Mouse (Mus musculus) heart, embryonic 16.5 days (tissue): ENCODE results near the gene Dhcr24. TPM values are rescaled to one million over a fixed set of nuclear protein-coding genes. Genes with fewer than 3 reads are reported as not detected.

Source experiments
- ATAC-seq: fragments of 200-750 bp; cut with Nextera tagmentation; replicated peaks from 2 replicates; pipeline ENCODE4 v1.8.0; 2017; ENCODE audit warnings: moderate number of reproducible peaks; ENCODE audit not compliant: insufficient read depth, low FRiP score; ENCODE audit errors: extremely low read depth
- H3K27ac ChIP-seq: fragments of 300-500 bp; sonication (generic); 2 replicates; pipeline ENCODE4 v1.5.1; 2014; ENCODE audit warnings: mild to moderate bottlenecking, low read length, control low read depth, moderate library complexity
- H3K27me3 ChIP-seq: fragments of 300-500 bp; sonication (generic); 2 replicates; pipeline ENCODE4 v1.6.1; 2014; ENCODE audit warnings: low read length, mixed read lengths; ENCODE audit not compliant: control insufficient read depth, insufficient read depth
- H3K36me3 ChIP-seq: fragments of 300-500 bp; sonication (generic); 2 replicates; pipeline ENCODE4 v1.6.1; 2014; ENCODE audit not compliant: control insufficient read depth, insufficient read depth
- H3K4me1 ChIP-seq: fragments of 300-500 bp; sonication (generic); 2 replicates; pipeline ENCODE4 v1.6.1; 2014; ENCODE audit warnings: low read length, mixed read lengths; ENCODE audit not compliant: control insufficient read depth, insufficient read depth
- H3K4me2 ChIP-seq: fragments of 300-500 bp; sonication (generic); 2 replicates; pipeline ENCODE4 v1.6.1; 2014; ENCODE audit warnings: low read depth, mild to moderate bottlenecking, control low read depth, low read length
- H3K4me3 ChIP-seq: fragments of 300-500 bp; sonication (generic); 2 replicates; pipeline ENCODE4 v1.5.1; 2014; ENCODE audit warnings: mild to moderate bottlenecking, control low read depth, low read length
- H3K9ac ChIP-seq: fragments of 300-500 bp; sonication (generic); 2 replicates; pipeline ENCODE4 v1.6.1; 2014; ENCODE audit warnings: low read length, control low read depth
- H3K9me3 ChIP-seq: fragments of 300-500 bp; sonication (generic); replicated peaks from 2 replicates; pipeline ENCODE4 v1.6.1; 2016; ENCODE audit warnings: low read length; ENCODE audit not compliant: control insufficient read depth
- WGBS: fragments of 180-500 bp; shearing (Covaris S2); extraction: QIAGEN DNeasy Blood & Tissue Kit; methylation state at CpG from one replicate; pipeline ENCODE4 v1.1.7; 2014; 5-methylcytosine and 5-hydroxymethylcytosine counted together
- polyA plus RNA-seq: library from polyadenylated mRNA; unstranded; fragments of >200 nt; fragmentation: Nextera tagmentation; extraction: Ambion mirVana; gene quantifications from 2 replicates; pipeline ENCODE4 v1.2.1, GENCODE M21; 2015

The Dhcr24 gene
- polyA plus RNA-seq, 1 experiment from 2014 or later, result 1.9 TPM

- no peaks in the 10 kb centered on the region for H3K36me3 ChIP-seq
- H3K9ac ChIP-seq, result no peak overlapping the region
- H3K4me3 ChIP-seq, result no peak overlapping the region
- no peaks in the 10 kb centered on the region for H3K4me1 ChIP-seq
- WGBS, result 25% methylated on average over 28 of the region's 28 CpGs
- H3K27ac ChIP-seq, result no peak overlapping the region
- H3K27me3 ChIP-seq, result peaks cover 64% of the 10 kb centered on the region
- no peak overlapping the region; the same call in 1 of the 2 replicates for H3K4me2 ChIP-seq
- H3K9me3 ChIP-seq, result no peaks in the 10 kb centered on the region
- no peak for ATAC-seq
Measured at GRCm38 (mm10) chr4:106622712-106623111, 61.9 kb downstream of the Dhcr24 start.

- no peaks in the 10 kb centered on the region for H3K4me1 ChIP-seq
- no peak overlapping the region for H3K9ac ChIP-seq
- peaks cover 69% of the 10 kb centered on the region for H3K27me3 ChIP-seq
- H3K4me2 ChIP-seq, result no peak overlapping the region
- no peak overlapping the region for H3K4me3 ChIP-seq
- WGBS, result 84% methylated on average over 10 of the region's 10 CpGs
- no peaks in the 10 kb centered on the region for H3K9me3 ChIP-seq
- no peak overlapping the region for H3K27ac ChIP-seq
- no peak for ATAC-seq
- no peaks in the 10 kb centered on the region for H3K36me3 ChIP-seq
Measured at GRCm38 (mm10) chr4:106624271-106624670, 63.4 kb downstream of the Dhcr24 start.

DNA sequence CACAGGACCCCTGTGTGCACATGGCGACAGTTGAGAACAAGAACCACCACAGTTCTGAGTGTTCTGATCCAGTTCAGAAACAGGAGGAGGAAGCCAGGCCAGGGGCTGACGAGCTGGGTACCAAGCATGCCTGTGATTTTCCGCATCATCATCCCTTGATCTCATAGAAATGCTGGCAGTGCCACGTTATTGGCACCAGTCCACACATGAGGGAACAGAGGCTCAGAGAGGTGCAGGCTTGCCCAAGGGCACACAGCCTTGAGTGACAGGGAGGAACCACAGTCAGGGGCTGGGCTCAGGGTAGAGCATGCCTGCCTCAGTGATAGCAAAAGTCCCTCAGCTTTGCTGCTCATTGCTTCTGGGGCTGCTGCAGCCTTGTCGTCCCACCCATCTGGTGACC, 67.0 kb downstream of the Dhcr24 start:
- Histone ChIP-seq H3K9me3 (no peaks in the 10 kb centered on the region), H3K9ac (no peak overlapping the region), H3K36me3 (no peaks in the 10 kb centered on the region), H3K27me3 (peaks cover 46% of the 10 kb centered on the region), H3K4me2 (no peak overlapping the region), H3K27ac (no peak overlapping the region), H3K4me3 (no peak overlapping the region), H3K4me1 (0 out of 2 replicates have a peak, but pooled peaks cover 2% of the 10 kb centered on the region)
- 75% methylated on average over 5 of the region's 5 CpGs for WGBS
- no peak for ATAC-seq

GRCm38 (mm10) chr4:106628650-106629360, 68.0 kb downstream of the Dhcr24 start:
- Histone ChIP-seq H3K9me3 (no peaks in the 10 kb centered on the region), H3K9ac (no peak overlapping the region), H3K4me1 (0 out of 2 replicates have a peak, but pooled peaks cover 2% of the 10 kb centered on the region), H3K4me3 (no peak overlapping the region), H3K4me2 (no peak overlapping the region), H3K36me3 (no peaks in the 10 kb centered on the region), H3K27ac (no peak overlapping the region), H3K27me3 (peaks cover 39% of the 10 kb centered on the region)
- ATAC-seq, result no peak
- 29% methylated on average over 9 of the region's 9 CpGs for WGBS

DNA sequence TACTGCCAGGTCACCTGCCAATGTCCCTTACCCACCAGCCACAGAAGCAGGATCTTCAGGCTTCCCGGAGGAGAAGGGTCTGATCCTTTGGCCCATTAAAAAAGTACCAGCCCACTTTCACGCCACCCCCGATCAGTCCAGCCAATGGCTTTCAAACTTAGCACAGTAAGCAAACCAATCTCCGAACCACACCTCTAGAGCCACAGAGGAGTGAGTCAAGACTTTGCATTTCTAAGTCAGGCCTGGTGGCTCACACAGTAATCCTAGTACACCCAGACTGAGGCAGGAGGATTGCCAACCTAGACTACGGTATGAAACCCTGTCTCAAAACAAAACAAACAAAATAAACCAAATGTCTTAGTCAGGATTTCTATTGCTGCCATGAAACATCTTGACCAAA, 68.5 kb downstream of the Dhcr24 start:
- H3K27me3 ChIP-seq, result peaks cover 35% of the 10 kb centered on the region
- no peak for ATAC-seq

GRCm38 (mm10) chr4:106630333-106631220, 69.7 kb downstream of the Dhcr24 start:
- Histone ChIP-seq H3K36me3 (no peaks in the 10 kb centered on the region), H3K4me1 (0 out of 2 replicates have a peak, but pooled peaks cover 2% of the 10 kb centered on the region), H3K4me3 (no peak overlapping the region), H3K27me3 (peaks cover 25% of the 10 kb centered on the region), H3K27ac (no peak overlapping the region), H3K9me3 (no peaks in the 10 kb centered on the region), H3K9ac (no peak overlapping the region), H3K4me2 (no peak overlapping the region)
- WGBS, result 26% methylated on average over 14 of the region's 14 CpGs
- ATAC-seq, result no peak; the same call in 1 of the 2 replicates

More for the DNA sequence above, 68.5 kb downstream of the Dhcr24 start:
- Histone ChIP-seq H3K4me2 (no peak overlapping the region), H3K4me1 (0 out of 2 replicates have a peak, but pooled peaks cover 2% of the 10 kb centered on the region), H3K4me3 (no peak overlapping the region), H3K9ac (no peak overlapping the region), H3K27ac (no peak overlapping the region), H3K9me3 (no peaks in the 10 kb centered on the region), H3K36me3 (no peaks in the 10 kb centered on the region)
- 61% methylated on average over 5 of the region's 5 CpGs for WGBS

DNA sequence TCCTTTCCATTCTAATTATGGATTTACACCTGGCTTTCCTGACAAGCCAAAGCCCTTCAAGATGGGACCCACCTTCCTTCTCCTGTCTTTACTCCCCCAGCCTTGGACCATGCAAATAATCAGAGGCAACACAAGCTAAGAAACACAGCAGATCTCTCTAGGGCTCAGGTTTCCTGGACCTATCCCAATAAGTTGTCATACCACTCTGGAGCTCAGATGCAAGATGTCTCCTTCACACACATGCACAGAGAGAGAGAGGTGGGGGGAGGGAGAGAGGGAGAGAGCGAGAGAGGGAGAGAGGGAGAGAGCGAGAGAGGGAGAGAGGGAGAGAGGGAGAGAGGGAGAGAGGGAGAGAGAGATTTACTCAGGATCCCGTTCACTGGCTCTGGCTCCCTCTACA, 71.5 kb downstream of the Dhcr24 start:
- WGBS, result 54% methylated on average over 1 of the region's 3 CpGs
- Histone ChIP-seq H3K27ac (no peak overlapping the region), H3K4me2 (no peak overlapping the region), H3K4me3 (no peak overlapping the region), H3K36me3 (no peaks in the 10 kb centered on the region), H3K4me1 (0 out of 2 replicates have a peak, but pooled peaks cover 2% of the 10 kb centered on the region), H3K9me3 (no peaks in the 10 kb centered on the region), H3K9ac (no peak overlapping the region), H3K27me3 (peaks cover 20% of the 10 kb centered on the region)
- no peak for ATAC-seq

DNA sequence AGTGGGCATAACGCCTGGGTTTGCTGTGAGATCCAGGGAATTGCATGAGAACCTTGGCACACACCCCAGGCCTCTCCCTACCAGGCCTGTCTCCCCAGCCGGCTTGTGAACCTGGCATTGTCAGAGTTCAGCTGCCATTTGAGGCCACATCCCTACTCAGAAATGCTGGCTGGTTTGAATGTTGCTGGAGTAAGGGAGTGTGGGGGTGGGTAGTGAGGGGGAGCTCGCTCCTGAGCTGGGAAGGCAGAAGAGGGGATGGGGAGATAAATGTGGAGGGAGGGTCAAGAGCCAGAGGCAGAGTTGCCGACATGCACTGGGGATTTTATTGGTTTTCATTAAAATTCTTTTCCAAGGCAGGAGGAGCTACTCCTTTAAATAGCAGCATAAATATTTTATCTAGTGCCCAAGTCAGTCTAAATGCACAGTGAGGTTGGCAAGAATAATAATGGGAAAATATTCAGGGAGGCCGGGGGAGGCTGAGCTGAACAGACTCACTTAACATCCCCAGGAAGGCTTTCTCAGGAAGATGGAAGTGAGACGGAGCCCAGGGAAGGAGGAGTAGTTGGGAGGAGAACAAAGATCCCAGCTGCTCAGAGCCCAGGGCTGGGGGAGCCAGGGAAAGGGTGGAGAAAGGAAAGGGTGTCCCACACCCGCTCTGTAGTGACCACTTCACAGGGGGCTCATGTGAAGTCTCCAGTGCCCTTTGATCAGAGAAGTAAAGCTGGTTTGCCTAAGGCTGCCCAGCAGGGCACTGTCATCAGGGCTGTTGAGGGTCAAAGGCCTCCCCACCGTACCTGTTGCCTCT, 72.6 kb downstream of the Dhcr24 start:
- Histone ChIP-seq H3K27me3 (peaks cover 15% of the 10 kb centered on the region), H3K4me1 (0 out of 2 replicates have a peak, but pooled peaks cover 2% of the 10 kb centered on the region), H3K9me3 (no peaks in the 10 kb centered on the region), H3K4me3 (no peak overlapping the region), H3K9ac (no peak overlapping the region), H3K36me3 (no peaks in the 10 kb centered on the region), H3K27ac (peak overlapping the region; percentile 31; the same call in 1 of the 2 replicates), H3K4me2 (no peak overlapping the region)
- 25% methylated on average over 8 of the region's 8 CpGs for WGBS
- ATAC-seq, result no peak
